Mouse (Mus musculus): ENCODE data around the gene Olfr930. TPM values are rescaled to one million over a fixed set of nuclear protein-coding genes. Genes with fewer than 3 reads are reported as not detected.
A peak's percentile ranks its signal among the peaks of the same experiment; 100 is the strongest.

The Olfr930 gene
- total RNA-seq (2021): not detected

DNA sequence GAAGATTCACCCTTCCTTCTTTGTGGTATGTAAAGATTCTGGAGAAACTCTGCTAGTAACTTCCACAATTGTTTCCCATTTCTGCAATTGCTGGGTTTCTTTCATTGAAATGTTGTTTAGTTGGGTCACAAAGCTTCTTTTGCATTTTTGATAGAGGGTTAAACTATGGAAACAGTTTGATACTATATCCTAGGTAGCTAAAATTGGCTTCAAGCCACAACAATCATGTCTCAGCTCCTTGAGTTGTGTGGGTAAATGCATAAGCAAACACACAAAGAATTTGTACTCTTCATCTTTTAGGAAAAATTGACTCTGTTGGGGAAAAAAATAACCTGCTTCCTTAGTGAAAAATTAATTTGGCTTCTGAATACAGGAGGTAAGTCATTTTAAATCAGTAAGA, at the start of gene Olfr930:
Gene Olfr930, plus strand, starts transcription at position 301 of the 400 bp plus-strand sequence.
- DNase-seq: no peak
- intact Hi-C loops (cut with DNase I): no loop called here

DNA sequence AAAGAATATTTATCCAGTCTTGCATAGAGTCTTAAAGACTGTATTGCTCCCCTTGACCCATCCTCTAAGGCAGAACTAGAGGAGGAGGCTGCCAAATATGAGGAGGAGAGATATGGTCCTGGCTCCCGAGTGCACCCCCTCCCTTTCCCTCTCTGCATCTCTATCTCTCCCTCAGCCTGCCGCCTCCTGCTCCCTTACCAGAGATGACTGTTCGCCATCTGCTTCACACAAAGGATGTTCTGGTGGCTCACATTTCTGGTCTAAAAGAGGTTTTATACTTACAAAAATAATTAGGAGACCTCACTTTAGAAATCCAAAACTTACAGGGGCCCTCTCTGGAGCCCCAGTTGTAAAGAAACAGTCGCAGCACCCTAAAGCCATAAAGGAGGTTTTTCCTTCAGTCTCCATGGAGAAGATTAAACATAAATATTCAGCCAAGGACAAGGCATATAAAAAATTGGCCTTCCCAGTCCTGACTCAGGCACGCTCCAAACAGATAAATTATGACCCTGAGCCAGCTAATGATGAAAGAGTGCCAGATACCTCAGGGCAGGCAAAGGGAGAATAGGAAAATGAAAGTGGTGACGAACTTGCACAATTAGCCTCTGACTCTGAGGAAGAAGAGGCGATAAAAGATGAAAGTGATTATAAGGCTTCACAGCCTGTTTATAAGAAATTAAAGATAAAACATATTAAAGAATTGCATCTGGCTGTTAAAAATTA, 24.0 kb downstream of the Olfr930 start:
- DNase-seq: peak; percentile 7 to 13
- intact Hi-C loops (cut with DNase I): no loop called here

DNA sequence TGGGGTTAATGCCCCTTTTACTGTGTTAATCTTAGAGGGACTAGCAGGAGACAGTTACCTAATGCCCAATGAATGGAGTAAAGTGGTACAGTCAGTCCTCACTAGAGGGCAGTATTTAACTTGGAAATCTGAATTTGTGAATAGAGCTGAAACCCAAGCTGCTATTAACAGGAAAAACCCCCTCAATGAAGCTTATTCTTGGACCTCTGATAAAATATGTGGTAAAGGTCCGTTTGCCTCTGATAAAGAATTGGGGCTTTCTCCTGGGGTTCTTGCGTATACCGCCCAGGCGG, 24.5 kb downstream of the Olfr930 start:
- peak; percentile 5 to 16 for DNase-seq
- intact Hi-C loops (cut with DNase I): no loop called here

DNA sequence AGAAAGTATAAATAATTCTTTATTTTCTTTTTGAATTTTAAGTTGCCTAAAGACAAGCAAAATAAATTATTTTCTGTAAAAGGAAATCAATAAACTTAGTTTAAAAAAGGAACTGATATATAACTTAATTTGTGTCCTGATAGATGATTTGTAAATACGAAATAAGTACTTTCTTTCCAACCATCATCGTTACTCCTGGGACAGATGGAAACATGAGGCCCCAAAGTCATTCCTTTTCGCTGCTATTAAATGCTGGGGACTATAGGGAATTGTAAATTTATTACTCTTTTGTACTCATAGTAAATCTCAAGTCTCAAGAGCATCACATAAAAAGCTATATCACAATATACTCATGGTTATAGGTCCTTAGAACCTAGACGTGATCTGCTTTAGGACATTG, 42.4 kb downstream of the Olfr930 start, which contains the start of gene Olfr933:
Gene Olfr933, plus strand, starts transcription at position 301 of the 400 bp plus-strand sequence.
- DNase-seq: no peak
- intact Hi-C loops (cut with DNase I): no loop called here

Other genes with a start within 250 kb of the Olfr930 start
- gene Olfr919, start 226.1 kb upstream of the Olfr930 start, total RNA-seq (2021): not detected
- 10 to 100 TPM; 29.9 to 34.3 TPM for gene Vwa5a, start 211.5 kb upstream of the Olfr930 start, total RNA-seq (2021)
- under 1 TPM; 0.07 to 0.12 TPM for gene Olfr920, start 177.5 kb upstream of the Olfr930 start, total RNA-seq (2021)
- gene Olfr921, start 156.7 kb upstream of the Olfr930 start, total RNA-seq (2021): not detected
- not detected for gene Olfr922, start 115.2 kb upstream of the Olfr930 start, total RNA-seq (2021)
- gene Olfr923, start 103.3 kb upstream of the Olfr930 start, total RNA-seq (2021): not detected
- not detected for gene Olfr924, start 85.4 kb upstream of the Olfr930 start, total RNA-seq (2021)
- gene Olfr26, start 74.7 kb upstream of the Olfr930 start, total RNA-seq (2021): not detected
- gene Olfr926, start 52.7 kb upstream of the Olfr930 start, total RNA-seq (2021): not detected
- not detected for gene Olfr933, start 42.5 kb downstream of the Olfr930 start, total RNA-seq (2021)
- not detected for gene Olfr934, start 58.5 kb downstream of the Olfr930 start, total RNA-seq (2021)
- gene Olfr935, start 69.9 kb downstream of the Olfr930 start, total RNA-seq (2021): not detected
- gene Olfr146, start 93.6 kb downstream of the Olfr930 start, total RNA-seq (2021): not detected
- not detected for gene Olfr937, start 135.1 kb downstream of the Olfr930 start, total RNA-seq (2021)
- not detected for gene Olfr938, start 149.1 kb downstream of the Olfr930 start, total RNA-seq (2021)
- not detected for gene Olfr27, start 198.3 kb downstream of the Olfr930 start, total RNA-seq (2021)
- gene Olfr943, start 236.5 kb downstream of the Olfr930 start, total RNA-seq (2021): not detected